Mouse (Mus musculus) R1 (cell line): ENCODE measurements around the gene Fndc11.

Source experiments
- DNase-seq: peaks from one replicate; pipeline ENCODE4 v3.0.0-alpha.2; 2018; ENCODE audit warnings: low read depth, low spot score

The Fndc11 gene

GRCm38 (mm10) chr2:181266839-181267238, 47.0 kb downstream of the Fndc11 start:
- DNase-seq: no peak

DNA sequence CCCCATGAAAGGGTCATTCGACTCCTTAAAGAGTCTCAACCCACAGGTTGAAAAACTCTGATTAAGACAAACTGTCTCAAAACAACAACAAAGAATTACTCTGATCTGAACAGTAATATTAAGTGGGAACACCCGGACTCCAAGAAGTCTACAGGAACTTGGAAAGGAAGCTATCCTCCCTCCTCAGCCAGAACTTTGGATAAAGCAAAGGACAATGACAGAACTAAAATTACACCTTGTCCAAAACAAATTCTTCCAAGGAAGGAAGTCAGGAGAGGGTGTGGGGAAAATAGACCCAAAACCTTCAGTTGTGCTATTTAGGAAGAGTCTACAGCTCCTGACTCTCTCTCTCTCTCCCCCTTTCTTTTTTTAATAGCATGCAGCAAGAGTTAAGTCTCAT, 52.3 kb downstream of the Fndc11 start:
- no peak for DNase-seq
